Mouse (Mus musculus): ENCODE results near the gene Sik2. TPM values are rescaled to one million over a fixed set of nuclear protein-coding genes. Genes with fewer than 3 reads are reported as not detected.
A peak's percentile ranks its signal among the peaks of the same experiment; 100 is the strongest.

Sik2 gene
- polyA plus RNA-seq, 1 experiment from 2014 or later, result 19.0 TPM

DNA sequence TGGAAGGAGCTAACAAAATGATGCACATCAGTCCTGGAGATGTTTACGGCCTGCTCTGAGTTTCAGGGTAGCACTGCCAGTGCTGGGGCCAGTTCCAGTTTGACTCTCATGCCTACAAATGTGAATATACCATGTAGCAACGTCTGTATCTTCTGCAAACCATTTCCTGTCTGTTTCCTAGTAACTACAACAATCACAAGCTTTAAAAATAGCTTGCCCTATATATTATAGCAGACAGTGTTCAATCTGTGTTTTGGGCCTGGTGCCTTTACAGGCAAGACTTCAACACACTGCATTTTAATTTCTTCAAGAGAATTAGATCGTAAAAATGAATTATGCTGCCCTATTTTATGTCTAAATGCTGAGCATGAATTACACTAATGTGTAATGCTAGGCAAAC is 103.6 kb downstream of the Sik2 start:
- peaks cover 5% of the 10 kb centered on the region for H3K4me1 ChIP-seq
- ATAC-seq (ENCODE audit: insufficient number of reproducible peaks, low FRiP score, low TSS enrichment, low read depth), result no peak
- no peak overlapping the region for H3K27ac ChIP-seq (replicated peaks)
- H3K9me3 ChIP-seq (replicated peaks), result no peaks in the 10 kb centered on the region
- H3K27me3 ChIP-seq, result no peaks in the 10 kb centered on the region
- no peak overlapping the region for H3K4me3 ChIP-seq (replicated peaks)
- no peak overlapping the region for H3K4me2 ChIP-seq (replicated peaks)
- H3K36me3 ChIP-seq, result peaks cover 6% of the 10 kb centered on the region; the same call in 1 of the 2 replicates
- H3K9ac ChIP-seq, result no peak overlapping the region
- 73% methylated on average over 3 of the region's 3 CpGs for WGBS

- H3K27me3 ChIP-seq, result no peaks in the 10 kb centered on the region
- 76% methylated on average over 6 of the region's 6 CpGs for WGBS
- no peak overlapping the region for H3K4me3 ChIP-seq (replicated peaks)
- H3K36me3 ChIP-seq, result peaks cover 6% of the 10 kb centered on the region; the same call in 1 of the 2 replicates
- H3K27ac ChIP-seq (replicated peaks), result no peak overlapping the region
- no peaks in the 10 kb centered on the region for H3K9me3 ChIP-seq (replicated peaks)
- no peak for ATAC-seq (ENCODE audit: insufficient number of reproducible peaks, low FRiP score, low TSS enrichment, low read depth)
- H3K9ac ChIP-seq, result no peak overlapping the region
- H3K4me1 ChIP-seq, result peaks cover 12% of the 10 kb centered on the region
- H3K4me2 ChIP-seq (replicated peaks), result no peak overlapping the region
Measured at GRCm38 (mm10) chr9:50904196-50904847, 104.6 kb downstream of the Sik2 start.

DNA sequence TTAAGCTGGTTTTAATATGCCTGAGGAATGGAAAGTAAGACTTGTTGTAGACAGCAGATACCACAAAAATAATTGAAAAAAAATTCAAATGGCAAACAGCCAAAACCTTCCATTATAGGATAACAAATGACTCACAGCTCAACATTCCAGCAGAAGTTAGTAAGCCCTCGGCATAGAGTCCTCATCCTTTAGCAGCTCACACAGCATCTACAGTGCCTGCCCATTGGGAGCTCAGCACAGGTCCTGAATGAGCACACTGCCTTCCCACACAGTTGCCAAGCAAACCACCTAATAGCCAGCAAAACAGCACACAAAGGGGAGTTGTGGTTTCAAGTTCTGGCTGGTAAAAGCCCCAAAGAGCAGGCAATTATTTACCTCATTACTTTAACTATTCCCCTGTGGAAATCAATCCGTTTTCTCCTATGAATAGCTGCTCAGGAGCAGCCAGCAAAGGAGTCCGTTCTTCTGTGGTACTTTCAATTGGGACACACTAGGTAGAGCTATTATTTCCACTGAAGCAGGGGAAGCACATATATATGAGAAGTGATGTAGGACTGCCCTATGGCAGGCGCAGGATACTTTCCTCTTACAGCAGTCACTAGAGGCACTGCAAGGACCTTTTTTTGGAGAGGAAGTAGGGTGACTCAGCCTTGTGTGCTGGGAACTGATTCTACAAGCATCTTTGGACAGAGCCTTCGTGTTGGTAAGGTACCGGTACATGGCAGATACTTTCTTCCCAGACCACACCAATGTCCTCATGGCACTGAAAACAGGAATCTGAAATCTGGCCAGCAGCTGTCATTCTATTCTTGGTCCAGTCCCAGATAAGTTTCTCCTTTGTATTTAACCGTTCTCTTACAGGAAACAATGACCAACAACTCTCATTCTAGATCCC is 108.6 kb downstream of the Sik2 start:
- Histone ChIP-seq H3K4me3 (replicated peaks) (no peak overlapping the region), H3K4me2 (replicated peaks) (no peak overlapping the region), H3K27ac (replicated peaks) (peak overlapping the region; percentile 58), H3K27me3 (no peaks in the 10 kb centered on the region), H3K36me3 (peaks cover 33% of the 10 kb centered on the region), H3K9me3 (replicated peaks) (no peaks in the 10 kb centered on the region), H3K9ac (no peak overlapping the region), H3K4me1 (peaks cover 15% of the 10 kb centered on the region)
- WGBS, result 47% methylated on average over 7 of the region's 7 CpGs
- peak; percentile 83; the same call in 1 of the 2 replicates for ATAC-seq (ENCODE audit: insufficient number of reproducible peaks, low FRiP score, low TSS enrichment, low read depth)

- no peak overlapping the region for H3K9ac ChIP-seq
- H3K36me3 ChIP-seq, result peaks cover 38% of the 10 kb centered on the region
- peaks cover 6% of the 10 kb centered on the region; the same call in 1 of the 2 replicates for H3K4me1 ChIP-seq
- no peak for ATAC-seq (ENCODE audit: insufficient number of reproducible peaks, low FRiP score, low TSS enrichment, low read depth)
- H3K27me3 ChIP-seq, result no peaks in the 10 kb centered on the region
- H3K4me3 ChIP-seq (replicated peaks), result no peak overlapping the region
- no peak overlapping the region for H3K4me2 ChIP-seq (replicated peaks)
- 84% methylated on average over 4 of the region's 4 CpGs for WGBS
- H3K27ac ChIP-seq (replicated peaks), result no peak overlapping the region
- no peaks in the 10 kb centered on the region for H3K9me3 ChIP-seq (replicated peaks)
Measured at GRCm38 (mm10) chr9:50893665-50894064, 115.2 kb downstream of the Sik2 start.

- Histone ChIP-seq H3K4me2 (replicated peaks) (no peak overlapping the region), H3K27ac (replicated peaks) (no peak overlapping the region), H3K27me3 (no peaks in the 10 kb centered on the region), H3K4me3 (replicated peaks) (no peak overlapping the region), H3K9ac (no peak overlapping the region), H3K36me3 (peaks cover 12% of the 10 kb centered on the region), H3K9me3 (replicated peaks) (no peaks in the 10 kb centered on the region), H3K4me1 (peaks cover 11% of the 10 kb centered on the region)
- WGBS, result 73% methylated on average over 3 of the region's 3 CpGs
- ATAC-seq (ENCODE audit: insufficient number of reproducible peaks, low FRiP score, low TSS enrichment, low read depth), result no peak
Measured at GRCm38 (mm10) chr9:50890494-50891090, 118.3 kb downstream of the Sik2 start.

GRCm38 (mm10) chr9:50889964-50890363 is 118.9 kb downstream of the Sik2 start:
- H3K4me3 ChIP-seq (replicated peaks), result no peak overlapping the region
- no peaks in the 10 kb centered on the region for H3K9me3 ChIP-seq (replicated peaks)
- H3K4me1 ChIP-seq, result peaks cover 18% of the 10 kb centered on the region
- H3K9ac ChIP-seq, result no peak overlapping the region
- no peaks in the 10 kb centered on the region for H3K27me3 ChIP-seq
- H3K4me2 ChIP-seq (replicated peaks), result no peak overlapping the region
- H3K27ac ChIP-seq (replicated peaks), result no peak overlapping the region
- peaks cover 6% of the 10 kb centered on the region; the same call in 1 of the 2 replicates for H3K36me3 ChIP-seq
- WGBS, result 73% methylated on average over 4 of the region's 4 CpGs
- no peak for ATAC-seq (ENCODE audit: insufficient number of reproducible peaks, low FRiP score, low TSS enrichment, low read depth)

DNA sequence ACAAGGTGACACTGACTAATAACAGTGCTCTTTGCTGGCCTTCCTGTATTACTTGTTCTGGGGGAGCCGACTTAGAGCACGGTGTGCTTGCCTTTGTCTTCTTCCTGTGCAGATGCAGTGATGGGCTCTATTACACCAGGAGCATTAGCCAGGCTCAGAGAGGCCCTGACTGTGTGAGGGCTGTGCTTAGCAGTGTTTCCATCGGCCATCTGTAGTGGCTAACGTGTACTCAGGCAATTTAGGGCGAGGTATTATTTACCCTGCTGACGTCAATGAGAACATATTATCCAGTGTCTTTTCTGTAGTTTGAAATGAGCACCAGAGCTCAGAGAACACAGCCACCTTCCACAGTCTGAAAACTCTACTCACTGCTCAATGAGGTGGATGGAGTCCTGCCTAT is 119.7 kb downstream of the Sik2 start:
- Histone ChIP-seq H3K9ac (no peak overlapping the region), H3K4me3 (replicated peaks) (no peak overlapping the region), H3K4me2 (replicated peaks) (no peak overlapping the region), H3K36me3 (0 out of 2 replicates have a peak, but pooled peaks cover 5% of the 10 kb centered on the region), H3K4me1 (peaks cover 25% of the 10 kb centered on the region), H3K27ac (replicated peaks) (no peak overlapping the region), H3K27me3 (no peaks in the 10 kb centered on the region), H3K9me3 (replicated peaks) (no peaks in the 10 kb centered on the region)
- 48% methylated on average over 6 of the region's 6 CpGs for WGBS
- no peak for ATAC-seq (ENCODE audit: insufficient number of reproducible peaks, low FRiP score, low TSS enrichment, low read depth)

- Histone ChIP-seq H3K27ac (replicated peaks) (no peak overlapping the region; the same call in 1 of the 2 replicates), H3K27me3 (no peaks in the 10 kb centered on the region), H3K9ac (no peak overlapping the region), H3K4me1 (peaks cover 35% of the 10 kb centered on the region), H3K9me3 (replicated peaks) (no peaks in the 10 kb centered on the region), H3K4me3 (replicated peaks) (no peak overlapping the region), H3K36me3 (no peaks in the 10 kb centered on the region), H3K4me2 (replicated peaks) (no peak overlapping the region)
- 38% methylated on average over 4 of the region's 4 CpGs for WGBS
- ATAC-seq (ENCODE audit: insufficient number of reproducible peaks, low FRiP score, low TSS enrichment, low read depth), result no peak
Measured at GRCm38 (mm10) chr9:50887351-50887750, 121.5 kb downstream of the Sik2 start.

DNA sequence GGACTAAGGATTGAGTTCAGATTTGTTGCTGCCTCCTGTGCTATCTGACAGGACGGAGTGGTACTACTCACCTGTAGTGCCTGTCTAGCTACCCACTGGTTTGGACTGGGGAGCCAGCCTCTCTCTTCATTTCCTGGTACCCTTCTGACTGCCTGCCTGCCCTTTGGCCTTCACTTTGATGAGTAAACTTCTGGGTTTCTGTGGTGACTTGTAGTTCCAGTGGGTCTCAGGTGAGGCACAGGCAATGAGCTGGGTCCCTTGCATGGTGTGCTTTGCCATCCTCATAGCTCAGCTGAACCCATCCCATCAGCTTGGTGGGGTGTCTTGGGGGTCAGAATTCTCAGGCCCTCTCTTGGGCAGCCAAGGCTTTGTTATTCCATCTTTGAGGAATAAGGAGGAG is 122.0 kb downstream of the Sik2 start:
- Histone ChIP-seq H3K4me1 (peaks cover 35% of the 10 kb centered on the region), H3K27ac (replicated peaks) (no peak overlapping the region; the same call in 1 of the 2 replicates), H3K4me3 (replicated peaks) (no peak overlapping the region), H3K9me3 (replicated peaks) (no peaks in the 10 kb centered on the region), H3K36me3 (no peaks in the 10 kb centered on the region), H3K27me3 (no peaks in the 10 kb centered on the region), H3K4me2 (replicated peaks) (no peak overlapping the region), H3K9ac (no peak overlapping the region)
- 97% methylated on average over 1 of the region's 1 CpGs for WGBS
- ATAC-seq (ENCODE audit: insufficient number of reproducible peaks, low FRiP score, low TSS enrichment, low read depth), result no peak

GRCm38 (mm10) chr9:50885600-50885987 is 123.3 kb downstream of the Sik2 start:
- ATAC-seq (ENCODE audit: insufficient number of reproducible peaks, low FRiP score, low TSS enrichment, low read depth), result no peak
- Histone ChIP-seq H3K4me2 (replicated peaks) (peak overlapping the region; percentile 21; the same call in 1 of the 2 replicates), H3K27ac (replicated peaks) (peak overlapping the region; percentile 53), H3K36me3 (peaks cover 9% of the 10 kb centered on the region; the same call in 1 of the 2 replicates), H3K27me3 (no peaks in the 10 kb centered on the region), H3K4me3 (replicated peaks) (no peak overlapping the region), H3K4me1 (peaks cover 35% of the 10 kb centered on the region), H3K9me3 (replicated peaks) (no peaks in the 10 kb centered on the region), H3K9ac (no peak overlapping the region)
- 50% methylated on average over 1 of the region's 1 CpGs for WGBS
